Mouse (Mus musculus) hindbrain, embryonic 16.5 days (tissue): ENCODE measurements around the gene Scn3b. TPM values are rescaled to one million over a fixed set of nuclear protein-coding genes. Genes with fewer than 3 reads are reported as not detected.
A peak's percentile ranks its signal among the peaks of the same experiment; 100 is the strongest.

Experiments used
- ATAC-seq: fragments of 200-750 bp; cut with Nextera tagmentation; 2 replicates; pipeline ENCODE4 v1.8.0; 2017; ENCODE audit warnings: moderate TSS enrichment, moderate library complexity
- H3K27ac ChIP-seq: fragments of 300-500 bp; sonication (generic); 2 replicates; pipeline ENCODE4 v1.5.1; 2014; ENCODE audit warnings: low read depth, mild to moderate bottlenecking, control low read depth, low read length, moderate library complexity
- H3K27me3 ChIP-seq: fragments of 300-500 bp; sonication (generic); replicated peaks from 2 replicates; pipeline ENCODE4 v1.6.1; 2014; ENCODE audit warnings: low read length; ENCODE audit not compliant: control insufficient read depth, insufficient read depth
- H3K36me3 ChIP-seq: fragments of 300-500 bp; sonication (generic); 2 replicates; pipeline ENCODE4 v1.6.1; 2014; ENCODE audit warnings: mild to moderate bottlenecking, low read length, moderate library complexity, mixed read lengths; ENCODE audit not compliant: control insufficient read depth, insufficient read depth
- H3K4me1 ChIP-seq: fragments of 300-500 bp; sonication (generic); 2 replicates; pipeline ENCODE4 v1.6.1; 2014; ENCODE audit warnings: low read depth, low read length; ENCODE audit not compliant: control insufficient read depth, insufficient read depth
- H3K4me2 ChIP-seq: fragments of 300-500 bp; sonication (generic); 2 replicates; pipeline ENCODE4 v1.6.1; 2014; ENCODE audit warnings: mild to moderate bottlenecking, low read length, control low read depth, moderate library complexity
- H3K4me3 ChIP-seq: fragments of 300-500 bp; sonication (generic); 2 replicates; pipeline ENCODE4 v1.5.1; 2014; ENCODE audit warnings: mild to moderate bottlenecking, low read length, control low read depth, moderate library complexity
- H3K9ac ChIP-seq: fragments of 300-500 bp; sonication (generic); 2 replicates; pipeline ENCODE4 v1.6.1; 2014; ENCODE audit warnings: low read depth, mild to moderate bottlenecking, control low read depth, low read length, moderate library complexity
- H3K9me3 ChIP-seq: fragments of 300-500 bp; sonication (generic); 2 replicates; pipeline ENCODE4 v1.6.1; 2014; ENCODE audit warnings: mild to moderate bottlenecking, low read length, moderate library complexity; ENCODE audit not compliant: control insufficient read depth
- WGBS: fragments of 180-500 bp; shearing (Covaris S2); extraction: QIAGEN DNeasy Blood & Tissue Kit; methylation state at CpG from one replicate; pipeline ENCODE4 v1.1.7; 2014; 5-methylcytosine and 5-hydroxymethylcytosine counted together
- polyA plus RNA-seq: library from polyadenylated mRNA; unstranded; fragments of >200 nt; fragmentation: Nextera tagmentation; extraction: Ambion mirVana; gene quantifications from 2 replicates; pipeline ENCODE4 v1.2.1, GENCODE M21; 2015

Gene Scn3b
- polyA plus RNA-seq, 1 experiment from 2014 or later = 151 TPM

- no peak for ATAC-seq
- Histone ChIP-seq H3K9me3 (no peaks in the 10 kb centered on the region), H3K4me1 (no peaks in the 10 kb centered on the region), H3K27me3 (no peaks in the 10 kb centered on the region), H3K4me2 (no peak overlapping the region), H3K27ac (no peak overlapping the region), H3K36me3 (peaks cover 58% of the 10 kb centered on the region), H3K4me3 (no peak overlapping the region), H3K9ac (no peak overlapping the region)
- 91% methylated on average over 15 of the region's 15 CpGs for WGBS
These were observed 31.3 kb downstream of the Scn3b start for GRCm38 (mm10) chr9:40300018-40300989.

GRCm38 (mm10) chr9:40301475-40301874 lies 32.5 kb downstream of the Scn3b start:
- H3K36me3 ChIP-seq = peaks cover 61% of the 10 kb centered on the region
- H3K27ac ChIP-seq = no peak overlapping the region
- no peaks in the 10 kb centered on the region for H3K9me3 ChIP-seq
- H3K27me3 ChIP-seq = no peaks in the 10 kb centered on the region
- H3K9ac ChIP-seq = no peak overlapping the region
- ATAC-seq = no peak
- no peaks in the 10 kb centered on the region for H3K4me1 ChIP-seq
- H3K4me3 ChIP-seq = no peak overlapping the region
- no peak overlapping the region for H3K4me2 ChIP-seq
- 91% methylated on average over 5 of the region's 5 CpGs for whole genome bisulfite sequencing

GRCm38 (mm10) chr9:40302375-40302774 lies 33.4 kb downstream of the Scn3b start:
- 93% methylated on average over 8 of the region's 8 CpGs for WGBS
- H3K4me1 ChIP-seq = no peaks in the 10 kb centered on the region
- H3K27me3 ChIP-seq = no peaks in the 10 kb centered on the region
- no peak for ATAC-seq
- no peak overlapping the region for H3K4me3 ChIP-seq
- no peaks in the 10 kb centered on the region for H3K9me3 ChIP-seq
- no peak overlapping the region for H3K9ac ChIP-seq
- H3K36me3 ChIP-seq = peaks cover 62% of the 10 kb centered on the region
- H3K27ac ChIP-seq = no peak overlapping the region
- H3K4me2 ChIP-seq = no peak overlapping the region

- no peak overlapping the region for H3K9ac ChIP-seq
- H3K9me3 ChIP-seq = no peaks in the 10 kb centered on the region
- WGBS = 96% methylated on average over 8 of the region's 8 CpGs
- no peak overlapping the region for H3K27ac ChIP-seq
- peaks cover 54% of the 10 kb centered on the region for H3K36me3 ChIP-seq
- H3K4me3 ChIP-seq = no peak overlapping the region
- H3K4me2 ChIP-seq = no peak overlapping the region
- H3K27me3 ChIP-seq = no peaks in the 10 kb centered on the region
- ATAC-seq = no peak
- no peaks in the 10 kb centered on the region for H3K4me1 ChIP-seq
These were observed 35.2 kb downstream of the Scn3b start for GRCm38 (mm10) chr9:40304243-40304642.

GRCm38 (mm10) chr9:40307311-40307710 lies 38.3 kb downstream of the Scn3b start:
- H3K9ac ChIP-seq = no peak overlapping the region
- no peak overlapping the region for H3K4me3 ChIP-seq
- 66% methylated on average over 3 of the region's 3 CpGs for WGBS
- no peak overlapping the region for H3K4me2 ChIP-seq
- H3K4me1 ChIP-seq = no peaks in the 10 kb centered on the region
- H3K27ac ChIP-seq = no peak overlapping the region
- H3K36me3 ChIP-seq = peaks cover 51% of the 10 kb centered on the region
- no peaks in the 10 kb centered on the region for H3K9me3 ChIP-seq
- peak; percentile 64; the same call in 1 of the 2 replicates for ATAC-seq
- no peaks in the 10 kb centered on the region for H3K27me3 ChIP-seq

- no peak for ATAC-seq
- H3K27ac ChIP-seq = no peak overlapping the region
- no peak overlapping the region for H3K4me3 ChIP-seq
- H3K4me1 ChIP-seq = no peaks in the 10 kb centered on the region
- no peaks in the 10 kb centered on the region for H3K27me3 ChIP-seq
- H3K4me2 ChIP-seq = no peak overlapping the region
- no peak overlapping the region for H3K9ac ChIP-seq
- H3K36me3 ChIP-seq = peaks cover 39% of the 10 kb centered on the region
- WGBS = 96% methylated on average over 6 of the region's 6 CpGs
- no peaks in the 10 kb centered on the region for H3K9me3 ChIP-seq
These were observed 40.9 kb downstream of the Scn3b start for GRCm38 (mm10) chr9:40309876-40310275.

- Histone ChIP-seq H3K27ac (no peak overlapping the region), H3K27me3 (no peaks in the 10 kb centered on the region), H3K36me3 (peaks cover 39% of the 10 kb centered on the region), H3K9ac (no peak overlapping the region), H3K4me1 (no peaks in the 10 kb centered on the region), H3K4me3 (no peak overlapping the region), H3K9me3 (no peaks in the 10 kb centered on the region), H3K4me2 (no peak overlapping the region)
- ATAC-seq = peak; percentile 16; the same call in 1 of the 2 replicates
- 54% methylated on average over 9 of the region's 9 CpGs for WGBS
These were observed 42.8 kb downstream of the Scn3b start for GRCm38 (mm10) chr9:40311813-40312212.

GRCm38 (mm10) chr9:40316865-40317660 lies 48.0 kb downstream of the Scn3b start:
- WGBS = 87% methylated on average over 9 of the region's 9 CpGs
- no peak overlapping the region for H3K9ac ChIP-seq
- ATAC-seq = no peak
- no peak overlapping the region for H3K27ac ChIP-seq
- no peaks in the 10 kb centered on the region for H3K4me1 ChIP-seq
- H3K9me3 ChIP-seq = no peaks in the 10 kb centered on the region
- peaks cover 25% of the 10 kb centered on the region for H3K36me3 ChIP-seq
- no peak overlapping the region for H3K4me3 ChIP-seq
- H3K27me3 ChIP-seq = no peaks in the 10 kb centered on the region
- no peak overlapping the region for H3K4me2 ChIP-seq

- Histone ChIP-seq H3K9me3 (no peaks in the 10 kb centered on the region), H3K9ac (no peak overlapping the region), H3K36me3 (peaks cover 20% of the 10 kb centered on the region), H3K4me3 (no peak overlapping the region), H3K4me2 (no peak overlapping the region), H3K27me3 (no peaks in the 10 kb centered on the region), H3K27ac (no peak overlapping the region), H3K4me1 (no peaks in the 10 kb centered on the region)
- WGBS = 96% methylated on average over 4 of the region's 4 CpGs
- ATAC-seq = no peak
These were observed 48.7 kb downstream of the Scn3b start for GRCm38 (mm10) chr9:40317735-40318134.
